Mouse (Mus musculus) ovary, postnatal 14 days (tissue): ENCODE data around the gene Gna14.

Experiments used
- DNase-seq: peaks from one replicate; pipeline ENCODE4 v3.0.0; 2022; ENCODE audit warnings: low spot score

The Gna14 gene

GRCm38 (mm10) chr19:16593975-16594317 is 158.4 kb downstream of the Gna14 start:
- DNase-seq: no peak

DNA sequence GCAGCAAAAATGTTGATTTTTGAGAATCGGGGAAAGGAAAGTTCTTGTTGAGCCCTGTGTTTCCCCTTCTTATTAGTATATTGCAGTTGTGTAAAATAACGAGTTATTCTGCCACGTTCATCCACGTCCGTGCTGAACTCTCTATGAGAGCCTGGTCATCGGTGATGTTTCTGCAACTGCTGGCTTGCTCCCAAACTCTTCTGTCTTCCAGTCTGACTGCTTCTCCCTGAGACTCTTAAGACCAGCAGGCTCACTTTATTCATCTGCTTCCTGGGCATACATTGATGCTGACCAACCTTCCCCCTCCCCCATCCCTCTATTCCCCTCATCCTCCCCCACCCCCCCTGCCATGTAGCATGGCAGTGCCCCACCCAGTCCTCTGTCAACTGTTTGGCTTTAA is 161.7 kb downstream of the Gna14 start:
- no peak for DNase-seq

DNA sequence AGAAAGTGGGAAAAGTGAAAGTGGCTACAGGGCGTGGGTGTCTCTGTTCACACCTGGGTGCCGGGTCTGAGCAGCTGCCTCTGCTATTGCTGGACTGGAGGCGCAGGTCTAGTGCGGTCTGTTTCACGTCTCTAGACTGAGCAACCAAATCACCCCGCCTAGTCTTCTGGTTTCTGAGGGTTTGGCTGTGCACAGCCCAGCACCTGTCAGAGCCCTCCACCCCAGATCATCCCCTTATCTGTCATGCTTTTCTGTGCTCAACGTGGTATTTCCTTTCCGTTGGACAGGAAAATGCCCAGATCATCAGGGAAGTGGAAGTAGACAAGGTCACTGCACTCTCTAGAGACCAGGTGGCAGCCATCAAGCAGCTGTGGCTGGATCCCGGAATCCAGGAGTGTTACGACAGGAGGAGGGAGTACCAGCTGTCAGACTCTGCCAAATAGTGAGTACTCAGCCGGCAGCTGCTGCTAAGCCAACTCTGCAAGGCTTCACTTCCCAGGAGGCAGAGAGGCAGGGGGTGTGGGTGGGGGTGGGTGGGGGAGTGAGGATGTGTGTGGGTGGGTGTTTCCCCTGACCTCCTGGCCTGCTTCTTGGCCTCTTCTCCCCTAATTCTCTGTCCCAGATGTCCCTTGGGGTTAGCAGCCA is 163.2 kb downstream of the Gna14 start:
- DNase-seq: no peak

GRCm38 (mm10) chr19:16599298-16599970 is 163.9 kb downstream of the Gna14 start:
- peak; percentile 77 for DNase-seq

- DNase-seq: no peak
Observed at GRCm38 (mm10) chr19:16602026-16602425, 166.5 kb downstream of the Gna14 start.

DNA sequence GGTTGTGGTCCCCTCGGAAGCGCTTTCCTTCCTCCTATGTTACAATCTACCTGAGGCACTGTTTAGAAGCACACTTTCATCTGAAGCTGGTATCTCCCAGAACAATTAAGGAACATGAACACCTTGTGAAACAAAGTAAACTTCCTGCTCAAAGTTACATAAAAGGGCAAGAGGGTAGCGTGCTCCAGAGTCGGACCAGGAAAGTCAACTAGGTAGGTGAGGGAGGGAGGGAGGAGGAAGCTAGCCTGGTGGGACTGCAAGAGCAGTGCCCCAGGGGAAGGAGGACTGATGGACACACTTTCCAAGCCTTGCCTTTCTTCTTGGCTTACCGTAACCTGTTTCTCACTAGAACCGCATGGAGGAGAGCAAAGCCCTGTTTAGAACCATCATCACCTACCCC is 172.1 kb downstream of the Gna14 start:
- DNase-seq: no peak

GRCm38 (mm10) chr19:16623154-16623553 is 187.6 kb downstream of the Gna14 start:
- DNase-seq: no peak

DNA sequence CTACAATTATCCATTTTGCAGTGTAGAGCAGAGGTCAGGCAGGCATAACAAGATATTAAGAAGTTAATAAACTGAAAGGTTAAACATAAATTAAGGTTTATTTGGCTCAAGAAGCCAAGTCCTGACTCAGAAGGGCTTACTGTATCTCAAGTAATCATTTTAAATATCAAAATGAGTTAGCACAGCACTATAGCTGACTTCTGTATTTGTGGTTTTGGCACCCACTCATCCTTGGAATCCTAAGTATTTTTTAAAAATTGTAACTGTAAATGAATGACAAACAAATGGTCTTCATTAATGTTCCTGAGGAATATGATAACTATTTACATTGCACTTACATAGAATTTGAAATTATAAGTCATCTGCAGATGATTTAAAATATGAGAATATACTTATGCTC is 189.4 kb downstream of the Gna14 start:
- DNase-seq: no peak

DNA sequence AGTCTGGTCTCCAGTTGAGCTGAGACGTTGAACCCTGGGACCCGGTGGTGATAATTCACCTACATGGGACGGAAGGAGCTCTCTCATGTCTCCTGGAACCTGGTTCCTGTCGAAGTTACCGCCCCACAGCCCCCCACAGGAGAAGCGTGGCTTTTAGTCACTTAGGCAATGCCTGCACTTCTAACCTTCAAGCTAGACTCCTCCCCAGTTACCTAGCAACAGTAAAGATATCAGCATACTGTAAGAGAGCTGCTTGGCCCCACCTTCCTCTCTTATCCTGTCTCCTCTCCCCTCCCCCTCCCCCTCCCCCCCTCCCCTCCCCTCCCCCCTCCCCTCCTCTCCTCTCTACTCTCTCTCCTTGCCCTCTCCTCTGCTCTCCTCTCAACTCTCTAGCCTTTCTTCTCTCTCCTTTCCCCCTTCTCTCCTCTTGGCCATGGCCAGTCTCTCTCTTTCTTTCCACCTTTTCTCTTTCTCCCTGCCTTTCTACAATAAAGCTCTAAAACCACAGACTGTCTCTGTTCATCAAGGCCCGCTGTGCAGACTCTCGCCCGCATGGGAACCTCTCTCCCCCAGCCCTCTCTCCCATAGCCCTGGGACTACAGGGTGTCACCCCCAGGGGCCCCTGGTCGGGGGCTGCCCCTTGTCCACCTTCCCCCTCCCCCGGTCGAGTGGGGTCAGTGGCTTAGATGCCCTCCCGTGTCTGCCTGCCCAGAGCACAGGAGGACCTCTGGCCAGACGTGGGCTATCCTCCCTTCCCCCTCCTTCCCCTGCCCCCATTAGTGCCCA is 190.2 kb downstream of the Gna14 start:
- no peak for DNase-seq
